Mouse (Mus musculus) liver, adult 2 months (tissue): ENCODE measurements around the gene Ankmy2. TPM values are rescaled to one million over a fixed set of nuclear protein-coding genes. Genes with fewer than 3 reads are reported as not detected.

Experiments used
- DNase-seq: peaks from one replicate; pipeline ENCODE4 v3.0.0-alpha.2; 2011; ENCODE audit warnings: low read depth, low spot score; ENCODE audit errors: extremely low read depth
- H3K27ac ChIP-seq: fragments of 200-500 bp; replicated peaks from 2 replicates; pipeline ENCODE4 v1.5.1; 2012; ENCODE audit warnings: low read depth, mild to moderate bottlenecking, control low read depth, inconsistent platforms, low read length; ENCODE audit not compliant: insufficient read depth
- H3K27me3 ChIP-seq: fragments of 200-500 bp; 2 replicates; pipeline ENCODE4 v1.6.1; 2012; ENCODE audit warnings: mild to moderate bottlenecking, moderate library complexity, low read length, inconsistent platforms; ENCODE audit not compliant: control insufficient read depth, insufficient read depth
- H3K36me3 ChIP-seq: fragments of 200-500 bp; 2 replicates; pipeline ENCODE4 v1.6.1; 2012; ENCODE audit warnings: low read length, inconsistent platforms; ENCODE audit not compliant: control insufficient read depth, insufficient read depth
- H3K4me1 ChIP-seq: fragments of 200-500 bp; 2 replicates; pipeline ENCODE4 v1.6.1; 2011; ENCODE audit warnings: low read length; ENCODE audit not compliant: control insufficient read depth, insufficient read depth
- H3K4me3 ChIP-seq: fragments of 200-500 bp; 2 replicates; pipeline ENCODE4 v1.5.1; 2011; ENCODE audit warnings: low read depth, mild to moderate bottlenecking, control low read depth, low read length, moderate library complexity; ENCODE audit not compliant: insufficient read depth
- H3K79me2 ChIP-seq: fragments of 200-500 bp; 2 replicates; pipeline ENCODE4 v1.6.1; 2012; ENCODE audit warnings: inconsistent platforms, mild to moderate bottlenecking, low read length, moderate library complexity; ENCODE audit not compliant: control insufficient read depth, insufficient read depth
- H3K9ac ChIP-seq: fragments of 200-500 bp; 2 replicates; pipeline ENCODE4 v1.6.1; 2012; ENCODE audit warnings: low read depth, mild to moderate bottlenecking, control low read depth, inconsistent platforms, low read length
- CTCF ChIP-seq: fragments of 200-500 bp; IDR thresholded peaks from 2 replicates; pipeline ENCODE4 v1.5.1; 2011; ENCODE audit warnings: low read depth, low read length, control low read depth
- POLR2A ChIP-seq: fragments of 200-500 bp; IDR thresholded peaks from 2 replicates; pipeline ENCODE4 v1.6.1; 2011; ENCODE audit warnings: low read length, control low read depth; ENCODE audit not compliant: insufficient read depth; ENCODE audit errors: extremely low read depth
- whole genome bisulfite sequencing: fragments of 180-500 bp; shearing (Covaris S2); methylation state at CpG from one replicate; pipeline ENCODE4 v1.1.7; 2018; 5-methylcytosine and 5-hydroxymethylcytosine counted together
- polyA plus RNA-seq: library from polyadenylated mRNA; depleted of rRNA; stranded (reverse); fragments of >200 nt; gene quantifications from 2 replicates; pipeline ENCODE4 v1.2.3, GENCODE M21; 2012
- total RNA-seq: library from RNA; depleted of rRNA; stranded (reverse); fragments of >200 nt; gene quantifications from 2 replicates; pipeline ENCODE4 v1.2.3, GENCODE M21; 2014

Ankmy2 gene
- total and polyA plus RNA-seq, 2 experiments, result 3.4 to 7.9 TPM

GRCm38 (mm10) chr12:36210096-36210495 lies 53.2 kb downstream of the Ankmy2 start:
- H3K27me3 ChIP-seq, result no peaks in the 10 kb centered on the region
- no peaks in the 10 kb centered on the region for H3K79me2 ChIP-seq
- no peak overlapping the region for H3K9ac ChIP-seq
- no peak overlapping the region for H3K27ac ChIP-seq
- no peak overlapping the region for H3K4me3 ChIP-seq
- TF ChIP-seq CTCF (no peak), POLR2A (no peak)
- H3K4me1 ChIP-seq, result no peaks in the 10 kb centered on the region
- no peak for DNase-seq
- 83% methylated on average over 4 of the region's 4 CpGs for WGBS
- H3K36me3 ChIP-seq, result no peaks in the 10 kb centered on the region

- Histone ChIP-seq H3K4me1 (no peaks in the 10 kb centered on the region), H3K4me3 (no peak overlapping the region), H3K36me3 (no peaks in the 10 kb centered on the region), H3K27me3 (no peaks in the 10 kb centered on the region), H3K79me2 (no peaks in the 10 kb centered on the region), H3K27ac (no peak overlapping the region), H3K9ac (no peak overlapping the region)
- TF ChIP-seq POLR2A, result no peak
- TF ChIP-seq CTCF, result no peak
- WGBS, result 40% methylated on average over 8 of the region's 8 CpGs
- no peak for DNase-seq
Observed at GRCm38 (mm10) chr12:36214389-36215148, 57.7 kb downstream of the Ankmy2 start.

- Histone ChIP-seq H3K36me3 (no peaks in the 10 kb centered on the region), H3K27ac (no peak overlapping the region), H3K79me2 (no peaks in the 10 kb centered on the region), H3K4me3 (no peak overlapping the region), H3K4me1 (no peaks in the 10 kb centered on the region), H3K9ac (no peak overlapping the region), H3K27me3 (no peaks in the 10 kb centered on the region)
- TF ChIP-seq POLR2A, result no peak
- peak; percentile 84 for TF ChIP-seq CTCF
- 0% methylated on average over 1 of the region's 1 CpGs for WGBS
- DNase-seq, result peak; percentile 24
Observed at GRCm38 (mm10) chr12:36215149-36215480, 58.2 kb downstream of the Ankmy2 start.

GRCm38 (mm10) chr12:36216230-36216629 lies 59.3 kb downstream of the Ankmy2 start:
- H3K9ac ChIP-seq, result no peak overlapping the region
- H3K4me1 ChIP-seq, result no peaks in the 10 kb centered on the region
- no peak for DNase-seq
- TF ChIP-seq CTCF, result no peak
- TF ChIP-seq POLR2A, result no peak
- WGBS, result 65% methylated on average over 4 of the region's 4 CpGs
- no peak overlapping the region for H3K4me3 ChIP-seq
- H3K27me3 ChIP-seq, result no peaks in the 10 kb centered on the region
- no peaks in the 10 kb centered on the region for H3K36me3 ChIP-seq
- H3K79me2 ChIP-seq, result no peaks in the 10 kb centered on the region
- H3K27ac ChIP-seq, result no peak overlapping the region

- H3K27ac ChIP-seq, result no peak overlapping the region
- H3K27me3 ChIP-seq, result no peaks in the 10 kb centered on the region
- H3K79me2 ChIP-seq, result no peaks in the 10 kb centered on the region
- TF ChIP-seq CTCF (no peak), POLR2A (no peak)
- peak overlapping the region; percentile 23; the same call in 1 of the 2 replicates for H3K4me3 ChIP-seq
- DNase-seq, result no peak
- H3K36me3 ChIP-seq, result no peaks in the 10 kb centered on the region
- WGBS, result 66% methylated on average over 10 of the region's 10 CpGs
- no peak overlapping the region for H3K9ac ChIP-seq
- no peaks in the 10 kb centered on the region for H3K4me1 ChIP-seq
Observed at GRCm38 (mm10) chr12:36216905-36217304, 60.0 kb downstream of the Ankmy2 start.

- H3K4me3 ChIP-seq, result no peak overlapping the region
- H3K79me2 ChIP-seq, result no peaks in the 10 kb centered on the region
- TF ChIP-seq CTCF, result no peak
- TF ChIP-seq POLR2A, result no peak
- no peak overlapping the region for H3K9ac ChIP-seq
- H3K36me3 ChIP-seq, result no peaks in the 10 kb centered on the region
- DNase-seq, result no peak
- H3K27me3 ChIP-seq, result no peaks in the 10 kb centered on the region; the same call in 1 of the 2 replicates
- no peak overlapping the region for H3K27ac ChIP-seq
- no peaks in the 10 kb centered on the region for H3K4me1 ChIP-seq
- 64% methylated on average over 4 of the region's 4 CpGs for WGBS
Observed at GRCm38 (mm10) chr12:36224392-36224791, 67.5 kb downstream of the Ankmy2 start.
